Mouse (Mus musculus): ENCODE measurements around the gene Cd3e. TPM values are rescaled to one million over a fixed set of nuclear protein-coding genes. Genes with fewer than 3 reads are reported as not detected.

Cd3e gene
- total and polyA plus RNA-seq, 3 experiments: not detected

- Histone ChIP-seq H3K9me3 (replicated peaks; ENCODE audit: insufficient read depth, low read length) (no peaks in the 10 kb centered on the region), H3K79me2 (ENCODE audit: control insufficient read depth, insufficient read depth, low read length, poor library complexity) (peaks cover 15% of the 10 kb centered on the region), H3K36me3 (ENCODE audit: control insufficient read depth in 1 of 2, insufficient read depth in 2 of 2, low read length in 2 of 2) (peaks cover 7 to 13% of the 10 kb centered on the region in 2 experiments), H3K9ac (ENCODE audit: control insufficient read depth, low read depth, low read length, poor library complexity, severe bottlenecking) (peak within 1 kb of the TSS; percentile 86), H3K27ac (ENCODE audit: control insufficient read depth, low read depth, low read length) (peak within 1 kb of the TSS; percentile 91), H3K4me3 (ENCODE audit: control insufficient read depth in 1 of 2, insufficient read depth in 1 of 2, low read depth in 2 of 2, low read length in 2 of 2) (peak within 1 kb of the TSS; percentile 93 to 97), H3K4me1 (ENCODE audit: control insufficient read depth in 1 of 2, insufficient read depth in 2 of 2, low read length in 2 of 2) (peaks cover 0 to 6% of the 10 kb centered on the region in 2 experiments; a peak in 2 of 4 replicates), H3K27me3 (ENCODE audit: control insufficient read depth in 1 of 2, insufficient read depth in 2 of 2, low read length in 2 of 2) (no peaks in the 10 kb centered on the region)
- TF ChIP-seq MXI1 (IDR thresholded peaks at IDR 0.05; ENCODE audit: low read depth, low read length) (peak; percentile 88), MAZ (IDR thresholded peaks at IDR 0.05; ENCODE audit: low read depth, low read length) (peak; percentile 37; the same call in 1 of the 2 replicates), MAX (IDR thresholded peaks at IDR 0.05; ENCODE audit: low read length) (peak; percentile 43), ZKSCAN1 (IDR thresholded peaks at IDR 0.05; ENCODE audit: low read depth, low read length) (no peak), HCFC1 (IDR thresholded peaks at IDR 0.05; ENCODE audit: low read depth, low read length) (peak; percentile 95), POLR2AphosphoS5 (IDR thresholded peaks at IDR 0.05; ENCODE audit: borderline replicate concordance, low read depth, low read length) (no peak), KAT2A (conservative IDR thresholded peaks at IDR 0.05; ENCODE audit: low read depth, low read length) (peak; percentile 86), POLR2A (IDR thresholded peaks at IDR 0.05; ENCODE audit: control insufficient read depth in 1 of 2, insufficient read depth in 1 of 2, low read depth in 1 of 2, low read length in 2 of 2, poor library complexity in 1 of 2) (peak in 1 of 2 experiments; percentile 85; a peak in 2 of 4 replicates), CHD2 (IDR thresholded peaks at IDR 0.05; ENCODE audit: low read length) (no peak), ZNF384 (IDR thresholded peaks at IDR 0.05; ENCODE audit: low read depth, low read length) (no peak), GABPA (IDR thresholded peaks at IDR 0.05; ENCODE audit: low read depth, low read length) (peak; percentile 50; the same call in 1 of the 2 replicates), POLR2AphosphoS2 (IDR thresholded peaks at IDR 0.05; ENCODE audit: low read length) (peak; percentile 75; the same call in 1 of the 2 replicates), TBP (IDR thresholded peaks at IDR 0.05; ENCODE audit: low read depth, low read length) (peak; percentile 64; the same call in 1 of the 2 replicates), EP300 (IDR thresholded peaks at IDR 0.05; ENCODE audit: low read depth in 1 of 2, low read length in 2 of 2) (peak in 1 of 2 experiments; percentile 49; a peak in 2 of 4 replicates), NRF1 (IDR thresholded peaks at IDR 0.05; ENCODE audit: insufficient read depth, low read depth, low read length, poor library complexity, severe bottlenecking) (peak; percentile 91), MEF2A (IDR thresholded peaks at IDR 0.05; ENCODE audit: extremely low read depth, insufficient replicate concordance, low read depth, low read length, poor library complexity, severe bottlenecking) (no peak), USF1 (IDR thresholded peaks at IDR 0.05; ENCODE audit: low read depth, low read length) (peak; percentile 22; the same call in 1 of the 2 replicates), ELF1 (IDR thresholded peaks at IDR 0.05; ENCODE audit: low read depth, low read length) (peak; percentile 99), JUND (IDR thresholded peaks at IDR 0.05; ENCODE audit: low read depth, low read length) (no peak), USF2 (IDR thresholded peaks at IDR 0.05; ENCODE audit: borderline replicate concordance in 1 of 2, insufficient read depth in 1 of 2, low read depth in 1 of 2, low read length in 2 of 2) (no peak), RCOR1 (IDR thresholded peaks at IDR 0.05; ENCODE audit: low read depth, low read length) (no peak), NELFE (IDR thresholded peaks at IDR 0.05; ENCODE audit: low read depth, low read length) (peak; percentile 82), CTCF (IDR thresholded peaks at IDR 0.05 in 2 of 3, conservative IDR thresholded peaks at IDR 0.05 in 1 of 3; ENCODE audit: control insufficient read depth in 1 of 3, insufficient read depth in 1 of 3, low read depth in 2 of 3, low read length in 3 of 3, poor library complexity in 1 of 3, severe bottlenecking in 1 of 3) (no peak), SIN3A (IDR thresholded peaks at IDR 0.05; ENCODE audit: low read length) (peak; percentile 98), TCF12 (IDR thresholded peaks at IDR 0.05; ENCODE audit: low read depth, low read length) (peak; percentile 61; the same call in 1 of the 2 replicates), TAL1 (IDR thresholded peaks at IDR 0.05; ENCODE audit: low read length) (no peak), ZC3H11A (IDR thresholded peaks at IDR 0.05; ENCODE audit: low read depth, low read length) (peak; percentile 33), MYC (IDR thresholded peaks at IDR 0.05; ENCODE audit: low read depth, low read length) (0 out of 2 replicates have a peak, but pooled peaks have one; percentile 37), ETS1 (IDR thresholded peaks at IDR 0.05; ENCODE audit: low read depth, low read length) (peak; percentile 84), ZMIZ1 (IDR thresholded peaks at IDR 0.05; ENCODE audit: low read depth, low read length) (peak; percentile 56; the same call in 1 of the 2 replicates)
- peak; percentile 100 for DNase-seq (ENCODE audit: low read depth, low spot score)
These were observed 44.1 kb downstream of the Cd3e start, which contains the start of gene Ube4a for GRCm38 (mm10) chr9:44965126-44965832. Gene Ube4a, minus strand, starts transcription at chr9:44965600.

All from MEL (cell line).